Mouse (Mus musculus): ENCODE data around the gene Gch1.
"Not testable (repeated sequence)": the region's sequence is repeated elsewhere in the genome, so short reads cannot be mapped to it uniquely, and the experiment has no call there.

Gch1 gene

GRCm38 (mm10) chr14:47161921-47162427 is 27.2 kb downstream of the Gch1 start:
- DNase-seq (ENCODE audit: low read depth, low spot score): peak; percentile 47
- peaks cover 6% of the 10 kb centered on the region; the same call in 1 of the 2 replicates for H3K36me3 ChIP-seq (ENCODE audit: control insufficient read depth, insufficient read depth, low read length, poor library complexity, severe bottlenecking)
- H3K27me3 ChIP-seq (ENCODE audit: control insufficient read depth, insufficient read depth, low read length, poor library complexity, severe bottlenecking): no peaks in the 10 kb centered on the region

- Histone ChIP-seq H3K36me3 (ENCODE audit: control insufficient read depth, insufficient read depth, low read length, poor library complexity, severe bottlenecking) (peaks cover 16% of the 10 kb centered on the region; the same call in 1 of the 2 replicates), H3K27me3 (ENCODE audit: control insufficient read depth, insufficient read depth, low read length, poor library complexity, severe bottlenecking) (no peaks in the 10 kb centered on the region)
- DNase-seq (ENCODE audit: low read depth, low spot score): no peak
Measured at GRCm38 (mm10) chr14:47160051-47160640, 29.1 kb downstream of the Gch1 start.

GRCm38 (mm10) chr14:47154303-47154702 is 34.9 kb downstream of the Gch1 start:
- peaks cover 16% of the 10 kb centered on the region; the same call in 1 of the 2 replicates for H3K36me3 ChIP-seq (ENCODE audit: control insufficient read depth, insufficient read depth, low read length, poor library complexity, severe bottlenecking)
- H3K27me3 ChIP-seq (ENCODE audit: control insufficient read depth, insufficient read depth, low read length, poor library complexity, severe bottlenecking): no peaks in the 10 kb centered on the region
- DNase-seq (ENCODE audit: low read depth, low spot score): no peak

DNA sequence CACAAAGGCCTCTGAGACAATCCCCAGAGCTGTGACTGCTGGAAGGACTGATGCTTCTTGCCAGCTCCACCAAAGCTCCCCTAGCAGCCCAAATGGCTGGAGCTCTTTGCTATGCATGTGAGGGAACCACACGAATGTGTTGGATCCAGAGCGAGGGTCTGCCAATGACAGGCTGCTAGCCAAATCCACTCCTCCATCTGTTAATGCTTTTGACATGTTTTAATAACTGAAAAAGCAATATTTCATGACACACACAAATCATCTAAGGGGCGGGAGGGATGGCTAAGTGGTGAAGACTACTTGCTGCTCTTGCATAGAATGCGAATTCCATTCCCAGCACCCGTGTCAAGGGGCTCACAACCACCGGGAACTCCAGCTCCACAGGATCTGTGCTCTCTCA is 37.9 kb downstream of the Gch1 start:
- no peaks in the 10 kb centered on the region for H3K27me3 ChIP-seq (ENCODE audit: control insufficient read depth, insufficient read depth, low read length, poor library complexity, severe bottlenecking)
- DNase-seq (ENCODE audit: low read depth, low spot score): no peak
- peaks cover 10% of the 10 kb centered on the region; the same call in 1 of the 2 replicates for H3K36me3 ChIP-seq (ENCODE audit: control insufficient read depth, insufficient read depth, low read length, poor library complexity, severe bottlenecking)

DNA sequence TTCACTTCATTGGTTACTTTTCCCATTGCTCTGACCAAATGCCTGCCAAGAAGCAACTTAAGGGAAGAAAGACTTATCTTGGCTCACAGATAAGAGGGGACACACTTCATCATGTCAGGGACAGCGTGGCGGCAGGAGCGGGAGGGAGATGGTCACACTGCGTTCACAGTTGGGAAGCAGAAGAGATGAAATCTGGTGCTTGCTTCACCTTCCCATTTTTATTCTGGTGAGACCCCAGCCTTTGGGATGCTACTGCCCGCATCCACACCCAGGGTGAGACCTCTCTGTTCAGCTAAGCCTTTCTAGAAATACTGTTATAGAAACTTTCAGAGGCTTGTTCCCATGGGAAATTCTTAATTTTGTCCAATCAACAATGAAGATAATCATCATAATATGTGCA is 44.9 kb downstream of the Gch1 start:
- Histone ChIP-seq H3K27me3 (ENCODE audit: control insufficient read depth, insufficient read depth, low read length, poor library complexity, severe bottlenecking) (no peaks in the 10 kb centered on the region), H3K36me3 (ENCODE audit: control insufficient read depth, insufficient read depth, low read length, poor library complexity, severe bottlenecking) (no peaks in the 10 kb centered on the region)
- no peak for DNase-seq (ENCODE audit: low read depth, low spot score)

- no peaks in the 10 kb centered on the region for H3K36me3 ChIP-seq (ENCODE audit: control insufficient read depth, insufficient read depth, low read length, poor library complexity, severe bottlenecking)
Measured at GRCm38 (mm10) chr14:47138853-47139252, 50.4 kb downstream of the Gch1 start.

DNA sequence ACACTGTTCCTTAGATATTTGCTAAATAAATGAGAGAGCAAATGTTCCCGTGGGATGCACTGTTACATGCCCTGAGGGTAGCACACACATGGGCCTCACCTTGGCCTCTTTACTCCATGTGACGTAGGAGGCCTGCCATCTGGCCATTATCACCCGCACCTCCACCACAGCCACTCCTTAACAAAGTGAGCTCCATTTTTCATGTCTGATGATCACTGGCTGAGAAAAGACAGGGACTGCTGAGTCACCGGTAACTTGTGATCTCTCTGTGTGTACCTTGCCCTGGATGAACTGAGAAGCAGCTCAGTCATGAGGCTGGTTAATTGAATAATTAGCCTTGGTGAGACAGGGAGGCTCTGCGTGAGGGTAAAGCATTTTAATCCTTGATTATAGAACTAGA is 52.6 kb downstream of the Gch1 start:
- no peaks in the 10 kb centered on the region for H3K36me3 ChIP-seq (ENCODE audit: control insufficient read depth, insufficient read depth, low read length, poor library complexity, severe bottlenecking)
- no peak for DNase-seq (ENCODE audit: low read depth, low spot score)
- H3K27me3 ChIP-seq (ENCODE audit: control insufficient read depth, insufficient read depth, low read length, poor library complexity, severe bottlenecking): no peaks in the 10 kb centered on the region

More at GRCm38 (mm10) chr14:47138853-47139252, 50.4 kb downstream of the Gch1 start:
- no peak for DNase-seq (ENCODE audit: low read depth, low spot score)
- no peaks in the 10 kb centered on the region for H3K27me3 ChIP-seq (ENCODE audit: control insufficient read depth, insufficient read depth, low read length, poor library complexity, severe bottlenecking)

DNA sequence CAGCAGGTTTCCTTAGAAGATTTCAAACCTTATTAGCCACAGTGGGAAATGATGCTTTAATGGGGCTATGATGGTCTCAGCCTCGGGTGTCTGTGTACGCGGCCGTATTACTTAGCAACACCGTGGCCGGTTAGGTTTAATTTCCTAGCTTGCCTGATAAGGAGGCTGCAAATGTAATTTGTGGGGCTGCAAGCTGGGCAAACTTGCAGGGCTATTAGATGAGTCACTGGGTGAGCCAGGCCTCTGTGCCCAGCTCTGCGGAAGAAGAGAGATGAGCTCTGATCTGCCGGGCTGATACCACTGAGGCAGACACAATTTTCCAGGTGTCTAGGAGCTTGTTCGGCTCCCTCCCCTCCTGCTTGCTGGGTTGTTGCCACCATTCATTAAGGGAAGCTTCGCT is 55.3 kb downstream of the Gch1 start:
- H3K27me3 ChIP-seq (ENCODE audit: control insufficient read depth, insufficient read depth, low read length, poor library complexity, severe bottlenecking): no peaks in the 10 kb centered on the region
- no peak for DNase-seq (ENCODE audit: low read depth, low spot score)
- H3K36me3 ChIP-seq (ENCODE audit: control insufficient read depth, insufficient read depth, low read length, poor library complexity, severe bottlenecking): no peaks in the 10 kb centered on the region

- no peaks in the 10 kb centered on the region for H3K27me3 ChIP-seq (ENCODE audit: control insufficient read depth, insufficient read depth, low read length, poor library complexity, severe bottlenecking)
- DNase-seq (ENCODE audit: low read depth, low spot score): no peak
- no peaks in the 10 kb centered on the region for H3K36me3 ChIP-seq (ENCODE audit: control insufficient read depth, insufficient read depth, low read length, poor library complexity, severe bottlenecking)
Measured at GRCm38 (mm10) chr14:47127987-47128386, 61.2 kb downstream of the Gch1 start.

GRCm38 (mm10) chr14:47117522-47117921 is 71.7 kb downstream of the Gch1 start:
- no peaks in the 10 kb centered on the region for H3K27me3 ChIP-seq (ENCODE audit: control insufficient read depth, insufficient read depth, low read length, poor library complexity, severe bottlenecking)
- H3K36me3 ChIP-seq (ENCODE audit: control insufficient read depth, insufficient read depth, low read length, poor library complexity, severe bottlenecking): no peaks in the 10 kb centered on the region
- no peak for DNase-seq (ENCODE audit: low read depth, low spot score)

DNA sequence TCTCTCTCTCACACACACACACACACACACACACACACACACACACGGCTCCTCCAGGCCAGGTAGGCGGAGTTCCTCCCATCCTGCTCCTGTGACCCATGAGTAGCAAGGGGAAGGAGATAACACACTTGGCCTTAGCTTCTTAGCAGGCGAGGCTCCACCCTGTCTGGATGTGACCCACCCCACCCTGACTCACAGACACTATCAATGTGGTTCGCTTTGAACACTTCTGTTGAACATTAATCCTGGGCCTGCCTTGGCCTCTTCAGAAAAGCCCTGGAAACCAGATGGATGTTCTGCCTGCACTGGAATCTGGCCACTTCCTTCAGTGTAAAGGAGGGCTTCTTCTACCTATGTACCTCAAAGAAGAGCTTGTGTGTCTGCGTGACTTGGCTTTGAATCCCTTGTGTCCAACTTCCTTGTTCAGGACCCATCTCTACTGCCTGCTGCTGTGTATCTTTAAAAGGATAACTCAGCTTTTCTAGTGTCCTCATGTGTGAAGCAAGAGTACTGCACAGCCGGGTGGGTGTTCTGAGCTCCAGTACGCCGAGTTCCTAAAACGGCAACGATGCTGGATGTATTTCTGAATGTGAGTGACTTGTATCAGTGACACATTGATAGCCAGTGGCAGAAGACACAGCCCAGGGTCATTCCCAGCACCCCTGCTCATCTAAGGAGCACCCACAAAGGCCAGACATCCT is 73.0 kb downstream of the Gch1 start:
- Histone ChIP-seq H3K27me3 (ENCODE audit: control insufficient read depth, insufficient read depth, low read length, poor library complexity, severe bottlenecking) (no peaks in the 10 kb centered on the region), H3K36me3 (ENCODE audit: control insufficient read depth, insufficient read depth, low read length, poor library complexity, severe bottlenecking) (no peaks in the 10 kb centered on the region)
- no peak for DNase-seq (ENCODE audit: low read depth, low spot score)

GRCm38 (mm10) chr14:47115154-47115553 is 74.1 kb downstream of the Gch1 start:
- Histone ChIP-seq H3K27me3 (ENCODE audit: control insufficient read depth, insufficient read depth, low read length, poor library complexity, severe bottlenecking) (no peaks in the 10 kb centered on the region), H3K36me3 (ENCODE audit: control insufficient read depth, insufficient read depth, low read length, poor library complexity, severe bottlenecking) (no peaks in the 10 kb centered on the region)
- no peak for DNase-seq (ENCODE audit: low read depth, low spot score)

DNA sequence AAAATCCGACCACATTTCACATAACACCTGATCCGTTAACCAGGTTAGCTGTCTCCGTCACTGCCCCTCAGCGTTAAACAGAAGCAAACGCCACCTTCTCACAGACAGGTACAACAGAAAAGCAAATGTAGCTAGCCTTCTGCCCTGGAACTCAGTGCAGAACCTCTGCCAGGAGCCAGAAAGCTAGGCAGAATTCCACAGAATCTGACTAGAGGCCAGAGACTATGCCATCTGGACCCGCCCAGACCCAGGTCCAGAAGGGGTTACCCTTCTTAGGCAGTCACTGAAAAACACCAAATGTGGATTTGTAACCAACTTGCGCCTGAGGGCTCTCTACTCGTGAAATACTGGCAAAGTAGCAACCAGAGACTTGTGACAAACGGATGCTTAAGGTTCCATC is 77.9 kb downstream of the Gch1 start:
- no peaks in the 10 kb centered on the region for H3K27me3 ChIP-seq (ENCODE audit: control insufficient read depth, insufficient read depth, low read length, poor library complexity, severe bottlenecking)
- no peaks in the 10 kb centered on the region for H3K36me3 ChIP-seq (ENCODE audit: control insufficient read depth, insufficient read depth, low read length, poor library complexity, severe bottlenecking)
- no peak for DNase-seq (ENCODE audit: low read depth, low spot score)

DNA sequence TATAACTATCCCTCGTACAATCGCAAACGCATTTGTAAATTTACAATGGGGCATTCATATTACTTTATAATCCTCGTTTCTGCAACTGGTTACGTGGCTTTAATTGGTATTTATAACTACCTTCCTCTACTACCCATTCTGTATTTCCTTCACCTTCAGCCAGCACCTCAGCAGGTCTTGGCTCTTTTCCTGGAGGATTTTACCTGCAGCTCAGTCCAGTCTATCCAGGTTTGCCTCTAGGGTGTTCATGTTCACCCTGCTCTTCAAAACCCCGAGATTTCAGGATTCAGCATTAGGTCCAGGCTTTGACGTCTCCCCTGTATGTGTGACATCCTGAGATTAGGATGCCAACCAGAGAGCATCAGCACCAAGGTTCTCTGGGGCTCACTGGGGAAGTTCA is 78.8 kb downstream of the Gch1 start:
- H3K27me3 ChIP-seq (ENCODE audit: control insufficient read depth, insufficient read depth, low read length, poor library complexity, severe bottlenecking); H3K36me3 ChIP-seq (ENCODE audit: control insufficient read depth, insufficient read depth, low read length, poor library complexity, severe bottlenecking); DNase-seq (ENCODE audit: low read depth, low spot score): not testable (repeated sequence)

- no peaks in the 10 kb centered on the region for H3K36me3 ChIP-seq (ENCODE audit: control insufficient read depth, insufficient read depth, low read length, poor library complexity, severe bottlenecking)
- peak; percentile 35 for DNase-seq (ENCODE audit: low read depth, low spot score)
- no peaks in the 10 kb centered on the region for H3K27me3 ChIP-seq (ENCODE audit: control insufficient read depth, insufficient read depth, low read length, poor library complexity, severe bottlenecking)
Measured at GRCm38 (mm10) chr14:47107461-47107860, 81.8 kb downstream of the Gch1 start.

Measured in splenic B cell, adult 2 months (primary cell).